Mouse (Mus musculus) E14TG2a.4 (cell line): ENCODE measurements at regions not wholly inside any gene's neighbourhood (a gene's known extent, or its start where the extent isn't known, plus 50 kb on each side); places are given as distances from the start of the nearest gene placed in this dataset.

Source experiments
- CTCF ChIP-seq: conservative IDR thresholded peaks from 2 replicates; pipeline ENCODE4 v1.5.1; 2014; ENCODE audit warnings: low read length
- NANOG ChIP-seq: IDR thresholded peaks from 2 replicates; pipeline ENCODE4 v1.6.1; 2014; ENCODE audit warnings: borderline replicate concordance, low read length, mixed read lengths
- POU5F1 ChIP-seq: IDR thresholded peaks from 2 replicates; pipeline ENCODE4 v1.6.1; 2014; ENCODE audit warnings: low read length, borderline replicate concordance

GRCm38 (mm10) chr13:110941587-110941986 is 313.2 kb upstream of the Actbl2 start:
- TF ChIP-seq CTCF = no peak
- TF ChIP-seq NANOG = no peak
- no peak for TF ChIP-seq POU5F1
